Mouse (Mus musculus) frontal cortex, postnatal 14 days (tissue): ENCODE results near the gene Peg10.
"Not testable (repeated sequence)": the region's sequence is repeated elsewhere in the genome, so short reads cannot be mapped to it uniquely, and the experiment has no call there.

ENCODE experiments used
- DNase-seq, 2 experiments: peaks; one replicate each; pipeline ENCODE4 v3.0.0; 2022; ENCODE audit warnings: low spot score in 2 of 2

The Peg10 gene

GRCm38 (mm10) chr6:4748506-4748961, 1.4 kb downstream of the Peg10 start:
- DNase-seq = peak; percentile 13 to 40

DNA sequence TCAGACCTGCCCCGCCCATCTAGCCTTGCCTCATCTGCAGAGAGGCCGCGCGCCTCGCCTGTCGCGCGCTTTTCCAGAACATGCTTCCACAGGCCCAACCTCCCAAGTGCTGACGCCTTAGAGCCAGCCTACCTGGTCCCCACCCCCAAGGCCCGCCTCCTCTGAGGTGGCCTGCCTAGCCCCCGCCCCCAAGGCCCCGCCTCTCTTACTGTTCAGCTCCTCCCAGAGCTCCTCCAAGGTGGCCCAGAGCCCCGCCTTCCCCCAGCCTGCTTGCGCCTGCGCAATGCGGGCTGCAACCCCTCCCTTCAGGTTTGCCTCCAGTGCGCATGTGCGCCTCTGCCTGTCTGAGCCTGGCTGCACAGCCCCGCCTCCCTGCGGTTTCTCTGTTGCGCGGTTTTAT, 2.0 kb downstream of the Peg10 start:
- DNase-seq = peak; percentile 86 to 91

- no peak for DNase-seq
Observed at GRCm38 (mm10) chr6:4751355-4751754, 4.2 kb downstream of the Peg10 start.

DNA sequence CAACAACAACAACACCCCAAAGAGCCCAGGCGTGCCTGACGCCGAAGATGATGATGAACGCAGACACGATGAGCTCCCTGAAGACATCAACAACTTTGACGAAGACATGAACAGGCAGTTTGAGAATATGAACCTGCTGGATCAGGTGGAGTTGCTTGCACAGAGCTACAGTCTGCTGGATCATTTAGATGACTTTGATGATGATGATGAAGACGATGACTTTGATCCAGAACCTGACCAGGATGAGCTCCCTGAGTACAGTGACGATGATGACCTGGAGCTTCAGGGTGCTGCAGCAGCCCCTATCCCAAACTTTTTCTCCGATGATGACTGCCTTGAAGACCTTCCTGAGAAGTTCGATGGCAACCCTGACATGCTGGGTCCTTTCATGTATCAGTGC, 7.2 kb downstream of the Peg10 start:
- no peak for DNase-seq

- DNase-seq = no peak
Observed at GRCm38 (mm10) chr6:4754886-4755285, 7.8 kb downstream of the Peg10 start.

DNA sequence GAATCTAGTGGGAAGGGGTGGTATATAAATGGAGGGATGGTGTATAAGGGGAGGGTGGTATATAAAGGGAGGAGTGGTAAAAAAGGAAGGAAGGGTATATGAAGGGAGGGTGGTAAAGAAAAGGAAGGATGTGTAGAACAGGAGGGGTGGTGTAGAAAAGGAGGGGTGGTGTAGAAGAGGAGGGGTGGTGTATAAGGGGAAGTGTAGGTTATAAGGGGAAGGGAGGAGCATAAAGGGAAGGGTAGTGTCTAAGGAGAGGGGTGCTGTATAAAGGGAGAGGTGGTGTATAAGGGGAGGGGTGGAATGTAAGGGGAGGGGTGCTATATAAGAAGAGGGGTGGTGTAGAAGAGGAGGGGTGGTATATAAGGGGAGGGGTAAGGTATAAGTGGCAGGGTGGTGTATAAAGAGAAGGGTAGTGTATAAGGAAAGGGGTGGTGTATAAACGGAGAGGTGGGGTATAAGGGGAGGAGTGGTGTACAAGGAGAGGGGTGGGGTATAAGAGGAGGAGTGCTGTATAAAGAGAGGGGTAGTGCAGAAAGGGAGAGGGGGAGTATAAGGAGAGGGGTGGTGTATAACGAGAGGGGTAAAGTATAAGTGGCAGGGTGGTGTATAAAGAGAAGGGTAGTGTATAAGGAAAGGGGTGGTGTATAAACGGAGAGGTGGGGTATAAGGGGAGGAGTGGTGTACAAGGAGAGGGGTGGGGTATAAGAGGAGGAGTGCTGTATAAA, 14.5 kb downstream of the Peg10 start:
- not testable (repeated sequence) for DNase-seq

DNA sequence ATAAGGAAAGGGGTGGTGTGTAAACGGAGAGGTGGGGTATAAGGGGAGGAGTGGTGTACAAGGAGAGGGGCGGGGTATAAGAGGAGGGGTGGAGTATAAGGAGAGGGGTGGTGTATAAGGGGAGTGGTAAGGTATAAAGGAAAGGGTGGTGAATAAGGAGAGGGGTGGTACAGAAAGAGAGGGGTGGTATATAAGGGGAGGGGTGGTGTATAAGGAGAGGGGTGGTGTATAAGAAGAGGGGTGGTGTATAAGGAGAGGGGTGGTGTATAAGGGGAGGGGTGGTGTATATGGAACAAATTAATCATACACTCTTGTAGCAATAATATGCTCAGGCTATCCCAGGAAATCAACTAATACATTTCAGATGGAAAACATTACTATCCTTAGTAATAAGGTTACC, 15.1 kb downstream of the Peg10 start:
- DNase-seq = no peak

DNA sequence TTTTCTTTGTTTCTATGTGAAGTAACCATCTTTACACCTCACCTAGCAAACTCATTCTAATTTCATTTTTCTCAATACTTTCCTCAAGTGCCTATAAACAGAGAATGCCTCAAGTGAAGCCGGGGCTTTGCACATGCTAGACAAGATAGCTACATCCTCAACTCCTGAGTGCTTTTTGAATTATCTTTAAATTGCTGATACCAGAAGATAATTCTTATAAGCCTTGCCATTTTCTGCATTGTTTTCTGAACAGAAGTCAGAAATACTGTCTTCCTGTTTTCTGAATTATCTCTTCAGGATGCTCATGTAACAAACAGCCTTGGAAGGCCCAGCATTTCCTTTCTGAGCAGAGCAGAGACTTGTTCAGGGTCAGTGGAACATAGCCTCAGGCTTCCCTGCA, 49.2 kb downstream of the Peg10 start:
- no peak for DNase-seq

DNA sequence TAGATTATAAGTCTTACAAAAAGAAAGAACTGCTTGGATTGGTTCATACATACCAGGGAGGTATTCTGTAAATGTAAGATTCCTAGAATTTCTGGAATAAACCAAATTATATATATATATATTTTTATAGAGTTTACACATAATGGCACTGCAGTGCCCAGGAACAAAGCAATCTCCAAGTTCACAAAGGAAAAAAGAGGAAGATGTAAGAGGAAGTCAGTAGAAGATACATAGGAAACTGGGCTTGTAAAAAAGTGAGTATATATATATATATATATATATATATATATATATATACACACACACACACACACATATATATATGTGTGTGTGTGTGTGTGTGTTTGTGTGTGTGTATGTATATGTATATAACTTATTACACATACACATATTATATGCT, 50.2 kb downstream of the Peg10 start:
- DNase-seq = not testable (repeated sequence)

- no peak for DNase-seq
Observed at GRCm38 (mm10) chr6:4798382-4798781, 51.3 kb downstream of the Peg10 start.

GRCm38 (mm10) chr6:4799359-4799758, 52.3 kb downstream of the Peg10 start:
- DNase-seq = no peak

- DNase-seq = no peak
Observed at GRCm38 (mm10) chr6:4806981-4807380, 59.9 kb downstream of the Peg10 start.
